Mouse (Mus musculus) brain, adult 10 weeks (tissue): ENCODE results near the gene Sox6. TPM values are rescaled to one million over a fixed set of nuclear protein-coding genes. Genes with fewer than 3 reads are reported as not detected.

Experiments used
- polyA plus RNA-seq: library from polyadenylated mRNA; stranded (reverse); fragments of 350-450 nt; fragmentation: Illumina TruSeq; extraction: RNeasy Lipid Tissue Mini Kit (QIAGEN cat#74804); gene quantifications from one replicate; pipeline ENCODE4 v1.2.3, GENCODE M21; 2015; ENCODE audit warnings: low read depth, low replicate concordance

Sox6 gene
- 10.9 TPM for polyA plus RNA-seq

GRCm38 (mm10) chr7:116038511-116038910 is at the start of gene Sox6:
Gene Sox6 (minus strand): TSS chr7:116038796.

GRCm38 (mm10) chr7:116084366-116084765 is 45.8 kb upstream of the Sox6 start, which contains the start of gene Gm4353:
Gene Gm4353 (minus strand): TSS chr7:116084635.

GRCm38 (mm10) chr7:116039196-116039537 is 571 bp upstream of the Sox6 start, which contains the start of gene 1110004F10Rik:
Gene 1110004F10Rik (plus strand): TSS chr7:116039397.

Other genes with a start within 250 kb of the Sox6 start
- 173 TPM for gene 1110004F10Rik, start 601 bp upstream of the Sox6 start, polyA plus RNA-seq
- gene Gm4353, start 45.8 kb upstream of the Sox6 start, polyA plus RNA-seq, result not detected